Mouse (Mus musculus) neutrophil, adult 83 days (primary cell): ENCODE results near the gene Gm8897. TPM values are rescaled to one million over a fixed set of nuclear protein-coding genes. Genes with fewer than 3 reads are reported as not detected.

Experiments
- total RNA-seq, 2 experiments: library from RNA; stranded (reverse); gene quantifications; one replicate each; pipeline ENCODE4 v1.2.4; 2023

The Gm8897 gene
- not detected for total RNA-seq

DNA sequence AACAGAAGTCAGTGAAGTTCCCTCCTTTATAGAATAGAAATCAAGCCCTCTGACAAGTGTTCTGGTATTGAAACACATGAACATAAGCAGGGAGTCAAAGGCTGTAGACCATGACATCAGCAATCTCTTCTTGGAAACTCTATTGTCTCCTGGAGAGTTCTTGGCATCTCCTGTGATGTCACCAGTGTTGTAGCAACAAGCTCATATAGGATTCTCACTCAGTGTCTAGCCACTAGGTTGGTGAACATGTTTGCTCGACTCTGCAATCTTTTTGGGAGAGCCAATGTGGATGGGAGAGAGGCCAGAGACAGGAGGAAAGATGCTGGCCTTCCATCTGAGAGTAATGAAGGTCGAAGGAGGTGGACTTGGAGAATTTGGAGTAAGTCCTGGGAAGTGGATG is at the start of gene Gm8897:
Gene Gm8897 (plus strand): TSS at position 301 of the 400 bp plus-strand sequence.

Other genes starting within 250 kb of the Gm8897 start
- not detected for gene Gm5861, start 233.3 kb upstream of the Gm8897 start, total RNA-seq
- not detected for gene Gm8890, start 160.4 kb upstream of the Gm8897 start, total RNA-seq
- gene Speer1, start 74.9 kb upstream of the Gm8897 start, total RNA-seq: not detected
- not detected for gene Gm8906, start 86.3 kb downstream of the Gm8897 start, total RNA-seq
- not detected for gene Gm6460, start 178.5 kb downstream of the Gm8897 start, total RNA-seq